Mouse (Mus musculus): ENCODE data around the gene Chd6. TPM values are rescaled to one million over a fixed set of nuclear protein-coding genes. Genes with fewer than 3 reads are reported as not detected.

Gene Chd6
- total and polyA plus RNA-seq, 3 experiments = 10.8 to 19.7 (median 14.0) TPM

DNA sequence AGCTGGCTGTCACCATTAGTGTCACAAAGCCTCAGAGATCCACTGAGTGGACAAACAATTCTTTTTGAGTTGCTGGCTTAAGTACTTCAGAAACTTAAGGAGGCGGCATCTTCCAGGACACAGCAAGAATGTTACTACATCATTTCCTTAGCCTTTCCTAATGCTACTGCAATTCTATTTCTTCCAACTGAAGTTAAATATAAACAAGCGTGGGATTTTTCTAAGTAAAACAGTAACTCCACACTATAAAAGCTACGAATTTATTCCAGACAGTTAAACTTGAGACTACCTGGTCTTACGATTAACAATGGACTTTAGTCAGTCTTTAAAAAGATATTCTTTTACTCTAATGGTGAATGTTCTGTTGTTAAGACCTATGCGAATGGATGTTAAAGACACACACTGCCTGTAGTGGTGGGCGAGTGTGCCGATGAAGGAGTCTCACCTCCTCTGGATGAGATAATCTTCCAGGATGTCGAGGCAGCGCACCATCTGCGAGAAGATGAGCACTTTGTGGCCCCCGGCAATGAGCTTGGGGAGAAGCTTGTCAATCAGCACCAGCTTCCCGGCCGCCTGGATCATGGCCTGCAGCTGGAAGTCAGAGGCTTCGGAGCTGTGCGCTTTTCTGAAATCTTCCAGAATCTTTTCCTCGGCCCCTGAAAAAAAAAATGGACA lies 96.2 kb downstream of the Chd6 start:
- no peaks in the 10 kb centered on the region for H3K27me3 ChIP-seq (replicated peaks)
- no peak overlapping the region for H3K4me2 ChIP-seq (ENCODE audit: insufficient read depth, low read depth, poor library complexity, severe bottlenecking)
- in situ Hi-C loops (cut with MboI; ENCODE audit: low pct_ligation_motif_present, low pct_unique_long_range_greater_than_20kb, low sequenced_read_pairs) (no loop called here), dilution Hi-C loops (cut with MboI; ENCODE audit: extremely low pct_ligation_motif_present, extremely low pct_unique_long_range_greater_than_20kb, low sequenced_read_pairs) (no loop called here)
- H3K36me3 ChIP-seq (replicated peaks in 1 of 2; ENCODE audit: control insufficient read depth in 1 of 2, insufficient read depth in 1 of 2, low read length in 1 of 2) = peaks cover 53 to 90% of the 10 kb centered on the region in 2 experiments
- TF ChIP-seq BHLHE40 (IDR thresholded peaks at IDR 0.05; ENCODE audit: low read depth, low read length) (no peak), ZC3H11A (IDR thresholded peaks at IDR 0.05; ENCODE audit: low read depth, low read length) (no peak), RAD21 (IDR thresholded peaks at IDR 0.05; ENCODE audit: low read depth, low read length) (no peak), PAX5 (IDR thresholded peaks at IDR 0.05; ENCODE audit: low read length) (no peak), MXI1 (IDR thresholded peaks at IDR 0.05; ENCODE audit: low read depth, low read length) (no peak), USF2 (conservative IDR thresholded peaks at IDR 0.05; ENCODE audit: low read depth, low read length) (no peak), CTCF (conservative IDR thresholded peaks at IDR 0.05 in 1 of 2, IDR thresholded peaks at IDR 0.05 in 1 of 2; ENCODE audit: low read depth in 2 of 2, low read length in 2 of 2) (no peak), ZNF384 (IDR thresholded peaks at IDR 0.05; ENCODE audit: low read depth, low read length) (no peak), SIN3A (IDR thresholded peaks at IDR 0.05; ENCODE audit: low read length) (no peak), TBP (conservative IDR thresholded peaks at IDR 0.05; ENCODE audit: low read depth, low read length) (no peak), JUN (IDR thresholded peaks at IDR 0.05; ENCODE audit: insufficient read depth, low read depth, low read length) (no peak), CHD1 (IDR thresholded peaks at IDR 0.05; ENCODE audit: low read depth, low read length) (no peak), MAZ (IDR thresholded peaks at IDR 0.05; ENCODE audit: low read depth, low read length) (no peak), E2F4 (IDR thresholded peaks at IDR 0.05; ENCODE audit: insufficient replicate concordance, low read depth, low read length) (no peak), KAT2A (IDR thresholded peaks at IDR 0.05; ENCODE audit: insufficient replicate concordance, low read length) (no peak), ZMIZ1 (IDR thresholded peaks at IDR 0.05; ENCODE audit: low read depth, low read length) (no peak)
- DNase-seq (ENCODE audit: extremely low read depth) = no peak
- H3K4me1 ChIP-seq (ENCODE audit: control insufficient read depth in 1 of 2, insufficient read depth in 2 of 2) = no peaks in the 10 kb centered on the region
- no peak overlapping the region for H3K4me3 ChIP-seq (replicated peaks in 1 of 3; ENCODE audit: low read depth in 2 of 3, low read length in 2 of 3, poor library complexity in 1 of 3)
- no peaks in the 10 kb centered on the region for H3K79me2 ChIP-seq (replicated peaks; ENCODE audit: control insufficient read depth, extremely low read depth, insufficient read depth, poor library complexity, severe bottlenecking)
- H3K9ac ChIP-seq (ENCODE audit: insufficient read depth, low read depth) = no peak overlapping the region
- no peaks in the 10 kb centered on the region for H3K9me3 ChIP-seq (replicated peaks; ENCODE audit: low read length)
- no peak overlapping the region for H3K27ac ChIP-seq (ENCODE audit: insufficient read depth, low read depth)

GRCm38 (mm10) chr2:161004338-161004737 lies 104.5 kb downstream of the Chd6 start:
- Histone ChIP-seq H3K4me2 (ENCODE audit: insufficient read depth, low read depth, poor library complexity, severe bottlenecking) (no peak overlapping the region), H3K27ac (ENCODE audit: insufficient read depth, low read depth) (no peak overlapping the region), H3K36me3 (replicated peaks in 1 of 2; ENCODE audit: control insufficient read depth in 1 of 2, insufficient read depth in 1 of 2, low read length in 1 of 2) (peaks cover 10 to 56% of the 10 kb centered on the region in 2 experiments), H3K27me3 (replicated peaks) (no peaks in the 10 kb centered on the region), H3K9ac (ENCODE audit: insufficient read depth, low read depth) (no peak overlapping the region), H3K9me3 (replicated peaks; ENCODE audit: low read length) (no peaks in the 10 kb centered on the region), H3K4me1 (ENCODE audit: control insufficient read depth in 1 of 2, insufficient read depth in 2 of 2) (no peaks in the 10 kb centered on the region), H3K4me3 (replicated peaks in 1 of 3; ENCODE audit: low read depth in 2 of 3, low read length in 2 of 3, poor library complexity in 1 of 3) (no peak overlapping the region), H3K79me2 (replicated peaks; ENCODE audit: control insufficient read depth, extremely low read depth, insufficient read depth, poor library complexity, severe bottlenecking) (no peaks in the 10 kb centered on the region)
- dilution Hi-C loops (cut with MboI; ENCODE audit: extremely low pct_ligation_motif_present, extremely low pct_unique_long_range_greater_than_20kb, low sequenced_read_pairs) = no loop called here
- DNase-seq (ENCODE audit: extremely low read depth) = no peak
- in situ Hi-C loops (cut with MboI; ENCODE audit: low pct_ligation_motif_present, low pct_unique_long_range_greater_than_20kb, low sequenced_read_pairs) = no loop called here
- TF ChIP-seq MXI1 (IDR thresholded peaks at IDR 0.05; ENCODE audit: low read depth, low read length) (no peak), POLR2AphosphoS2 (IDR thresholded peaks at IDR 0.05; ENCODE audit: low read depth, low read length) (no peak), ZMIZ1 (IDR thresholded peaks at IDR 0.05; ENCODE audit: low read depth, low read length) (no peak), TCF12 (IDR thresholded peaks at IDR 0.05; ENCODE audit: low read depth, low read length) (no peak), RAD21 (IDR thresholded peaks at IDR 0.05; ENCODE audit: low read depth, low read length) (no peak), IRF4 (IDR thresholded peaks at IDR 0.05; ENCODE audit: low read depth, low read length) (no peak), HCFC1 (IDR thresholded peaks at IDR 0.05; ENCODE audit: low read depth, low read length) (no peak), MEF2A (IDR thresholded peaks at IDR 0.05; ENCODE audit: borderline replicate concordance, low read depth, low read length) (no peak), ETS1 (conservative IDR thresholded peaks at IDR 0.05; ENCODE audit: low read depth, low read length) (no peak), ELF1 (IDR thresholded peaks at IDR 0.05; ENCODE audit: low read depth, low read length) (no peak), ZNF384 (IDR thresholded peaks at IDR 0.05; ENCODE audit: low read depth, low read length) (no peak), NELFE (IDR thresholded peaks at IDR 0.05; ENCODE audit: low read depth, low read length) (no peak)
